Mouse (Mus musculus): ENCODE results near the gene Runx1.

The Runx1 gene

GRCm38 (mm10) chr16:92792905-92793304 lies 33.0 kb downstream of the Runx1 start:
- no peak for DNase-seq (ENCODE audit: low spot score)

GRCm38 (mm10) chr16:92790601-92791000 lies 35.3 kb downstream of the Runx1 start:
- DNase-seq (ENCODE audit: low spot score), result no peak

- no peak for DNase-seq (ENCODE audit: low spot score)
Observed at GRCm38 (mm10) chr16:92789840-92790239, 36.1 kb downstream of the Runx1 start.

- DNase-seq (ENCODE audit: low spot score), result no peak
Observed at GRCm38 (mm10) chr16:92788446-92788845, 37.5 kb downstream of the Runx1 start.

- DNase-seq (ENCODE audit: low spot score), result no peak
Observed at GRCm38 (mm10) chr16:92786883-92787321, 39.0 kb downstream of the Runx1 start.

- no peak for DNase-seq (ENCODE audit: low spot score)
Observed at GRCm38 (mm10) chr16:92786276-92786882, 39.6 kb downstream of the Runx1 start.

GRCm38 (mm10) chr16:92783651-92784131 lies 42.3 kb downstream of the Runx1 start:
- no peak for DNase-seq (ENCODE audit: low spot score)

- DNase-seq (ENCODE audit: low spot score), result no peak
Observed at GRCm38 (mm10) chr16:92782408-92782807, 43.5 kb downstream of the Runx1 start.

- no peak for DNase-seq (ENCODE audit: low spot score)
Observed at GRCm38 (mm10) chr16:92779896-92780435, 46.0 kb downstream of the Runx1 start.

GRCm38 (mm10) chr16:92779175-92779574 lies 46.8 kb downstream of the Runx1 start:
- DNase-seq (ENCODE audit: low spot score), result no peak

- no peak for DNase-seq (ENCODE audit: low spot score)
Observed at GRCm38 (mm10) chr16:92778096-92778780, 47.7 kb downstream of the Runx1 start.

- DNase-seq (ENCODE audit: low spot score), result no peak
Observed at GRCm38 (mm10) chr16:92767862-92768261, 58.1 kb downstream of the Runx1 start.

GRCm38 (mm10) chr16:92767423-92767822 lies 58.5 kb downstream of the Runx1 start:
- no peak for DNase-seq (ENCODE audit: low spot score)

GRCm38 (mm10) chr16:92764741-92765396 lies 61.1 kb downstream of the Runx1 start:
- no peak for DNase-seq (ENCODE audit: low spot score)

- no peak for DNase-seq (ENCODE audit: low spot score)
Observed at GRCm38 (mm10) chr16:92763666-92764065, 62.3 kb downstream of the Runx1 start.

GRCm38 (mm10) chr16:92761968-92762521 lies 63.9 kb downstream of the Runx1 start:
- no peak for DNase-seq (ENCODE audit: low spot score)

GRCm38 (mm10) chr16:92760091-92760490 lies 65.9 kb downstream of the Runx1 start:
- DNase-seq (ENCODE audit: low spot score), result no peak

GRCm38 (mm10) chr16:92757564-92757963 lies 68.4 kb downstream of the Runx1 start:
- DNase-seq (ENCODE audit: low spot score), result no peak

GRCm38 (mm10) chr16:92753944-92754343 lies 72.0 kb downstream of the Runx1 start:
- DNase-seq (ENCODE audit: low spot score), result no peak

GRCm38 (mm10) chr16:92753139-92753538 lies 72.8 kb downstream of the Runx1 start:
- DNase-seq (ENCODE audit: low spot score), result no peak

- no peak for DNase-seq (ENCODE audit: low spot score)
Observed at GRCm38 (mm10) chr16:92748272-92748671, 77.7 kb downstream of the Runx1 start.

GRCm38 (mm10) chr16:92747062-92747461 lies 78.9 kb downstream of the Runx1 start:
- no peak for DNase-seq (ENCODE audit: low spot score)
